Mouse (Mus musculus) lung, adult 2 months (tissue): ENCODE measurements around the gene Zfp982. TPM values are rescaled to one million over a fixed set of nuclear protein-coding genes. Genes with fewer than 3 reads are reported as not detected.
"Not testable (repeated sequence)": the region's sequence is repeated elsewhere in the genome, so short reads cannot be mapped to it uniquely, and the experiment has no call there.

Experiments
- DNase-seq: peaks from one replicate; pipeline ENCODE4 v3.0.0; 2022
- H3K4me1 ChIP-seq: fragments of 200-500 bp; 2 replicates; pipeline ENCODE4 v1.6.1; 2011; ENCODE audit warnings: low read length; ENCODE audit not compliant: control insufficient read depth, insufficient read depth
- H3K4me3 ChIP-seq: fragments of 200-500 bp; replicated peaks from 2 replicates; pipeline ENCODE3; 2011; ENCODE audit warnings: low read depth, mild to moderate bottlenecking, control low read depth, low read length; ENCODE audit errors: extremely low read depth
- CTCF ChIP-seq: fragments of 200-500 bp; IDR thresholded peaks from 2 replicates; pipeline ENCODE4 v1.5.1; 2011; ENCODE audit warnings: mild to moderate bottlenecking, low read length, control low read depth; ENCODE audit not compliant: insufficient read depth
- POLR2A ChIP-seq: fragments of 200-500 bp; IDR thresholded peaks from 2 replicates; pipeline ENCODE4 v1.6.1; 2011; ENCODE audit warnings: low read depth, mild to moderate bottlenecking, control low read depth, low read length, borderline replicate concordance; ENCODE audit errors: extremely low read depth
- WGBS: fragments of 180-500 bp; shearing (Covaris S2); methylation state at CpG from one replicate; pipeline ENCODE4 v1.1.7; 2018; 5-methylcytosine and 5-hydroxymethylcytosine counted together
- polyA plus RNA-seq: library from polyadenylated mRNA; depleted of rRNA; stranded (reverse); fragments of >200 nt; gene quantifications from 2 replicates; pipeline ENCODE4 v1.2.3, GENCODE M21; 2012; rRNA removed

Zfp982 gene
- 0.15 and 0.31 TPM in 2 replicates for polyA plus RNA-seq

DNA sequence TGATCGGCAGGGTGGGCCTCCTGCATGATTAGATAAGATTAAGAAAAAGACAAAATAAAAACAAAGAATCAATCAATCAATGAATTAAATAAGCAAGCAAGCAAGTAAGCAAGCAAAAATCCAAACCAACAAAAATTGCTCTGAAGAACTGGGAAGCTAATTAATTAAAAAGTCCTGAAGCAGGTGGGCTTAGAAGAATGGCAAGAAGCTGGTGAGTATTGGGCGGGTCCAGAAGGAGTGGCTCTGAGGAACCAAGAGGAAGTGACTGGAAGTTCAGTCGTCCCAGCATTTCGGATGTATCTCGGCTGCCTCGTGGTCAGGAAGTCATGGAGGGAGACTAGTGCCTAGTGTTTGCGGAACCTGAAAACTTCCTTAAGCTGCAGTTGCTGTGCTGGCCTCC, at the start of gene Zfp982:
Gene Zfp982 (plus strand): TSS at position 301 of the 400 bp plus-strand sequence.
- not testable (repeated sequence) for H3K4me3 ChIP-seq, H3K4me1 ChIP-seq, DNase-seq
- WGBS = 76% methylated on average over 7 of the region's 7 CpGs

DNA sequence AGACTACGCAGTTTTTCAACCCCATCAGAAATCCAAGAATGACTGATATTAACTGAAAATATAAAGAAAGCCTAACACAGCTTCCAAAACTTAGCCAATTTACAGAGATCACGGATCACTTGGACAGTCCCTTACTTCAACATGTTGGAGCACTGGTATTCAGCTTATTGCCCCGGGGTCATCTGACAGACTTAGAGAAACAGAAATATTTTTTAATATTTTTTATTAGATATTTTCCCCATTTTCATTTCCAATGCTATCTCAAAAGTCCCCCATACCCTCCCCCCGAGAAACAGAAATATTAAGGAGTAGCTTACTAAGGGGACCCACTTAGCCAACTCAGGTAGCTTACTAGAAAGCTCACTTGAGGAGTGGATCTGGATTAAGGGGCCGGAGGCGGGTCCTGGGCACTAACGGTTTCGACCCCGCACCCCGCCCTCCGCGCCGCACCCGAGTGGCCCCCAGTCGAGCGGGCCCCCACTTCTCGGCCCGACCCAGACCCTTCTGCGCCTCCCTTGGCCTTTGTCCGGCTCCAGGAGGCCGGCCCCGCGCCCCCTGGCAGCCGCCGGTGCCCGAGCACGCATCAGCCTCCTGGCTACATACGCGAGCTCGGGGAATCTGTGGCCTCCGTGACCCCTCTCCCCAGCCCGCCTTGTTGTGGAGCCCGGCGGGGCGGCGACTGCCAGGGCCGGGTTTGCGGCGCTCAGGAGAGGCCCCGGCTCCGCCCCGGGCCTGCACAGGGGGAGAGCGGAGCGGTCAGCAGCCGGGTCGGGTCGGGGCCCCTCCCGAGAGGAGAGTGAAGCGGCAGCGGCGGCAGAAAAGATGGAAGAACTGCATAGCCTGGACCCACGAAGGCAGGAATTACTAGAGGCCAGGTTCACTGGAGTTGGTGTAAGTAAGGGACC, 49.3 kb upstream of the Zfp982 start:
- 8% methylated on average over 52 of the region's 52 CpGs for WGBS
- H3K4me1 ChIP-seq = not testable (repeated sequence)
- peak; percentile 17 for DNase-seq
- peak overlapping the region; percentile 9 for H3K4me3 ChIP-seq

GRCm38 (mm10) chr4:147443554-147443927, 48.7 kb upstream of the Zfp982 start:
- 41% methylated on average over 8 of the region's 8 CpGs for WGBS
- peak; percentile 14 for DNase-seq
- H3K4me3 ChIP-seq, H3K4me1 ChIP-seq: not testable (repeated sequence)

- DNase-seq, H3K4me1 ChIP-seq: not testable (repeated sequence)
Measured at GRCm38 (mm10) chr4:147445371-147445770, 46.8 kb upstream of the Zfp982 start.

GRCm38 (mm10) chr4:147448358-147448757, 43.9 kb upstream of the Zfp982 start:
- H3K4me1 ChIP-seq = no peaks in the 10 kb centered on the region
- H3K4me3 ChIP-seq = no peak overlapping the region
- DNase-seq = no peak
- TF ChIP-seq POLR2A (no peak), CTCF (no peak)
- 59% methylated on average over 2 of the region's 2 CpGs for WGBS

More at GRCm38 (mm10) chr4:147445371-147445770, 46.8 kb upstream of the Zfp982 start:
- not testable (repeated sequence) for H3K4me3 ChIP-seq

DNA sequence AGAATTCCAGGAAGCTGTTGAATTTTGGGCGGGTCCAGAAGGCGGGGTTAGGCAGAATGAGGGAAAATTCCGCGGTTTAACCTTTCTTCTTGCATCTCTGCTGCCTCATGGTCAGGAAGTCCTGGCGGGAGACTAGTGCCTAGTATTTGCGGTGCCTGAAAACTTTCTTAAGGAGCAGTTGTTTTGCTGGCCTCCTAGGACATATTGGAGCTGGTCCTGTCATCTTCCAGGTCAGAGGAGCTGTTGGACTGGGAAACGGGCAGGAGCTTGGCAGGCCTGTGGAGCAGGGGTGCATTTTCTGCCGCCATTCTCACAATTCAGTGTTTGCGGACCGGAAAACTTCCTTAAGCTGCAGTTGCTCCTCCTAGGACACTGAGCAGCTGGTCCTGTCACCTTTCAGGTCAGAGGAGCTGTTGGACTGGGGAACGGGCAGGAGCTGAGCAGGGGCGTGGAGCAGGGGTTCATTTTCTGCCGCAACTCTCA, 43.1 kb upstream of the Zfp982 start:
- no peak for TF ChIP-seq CTCF
- TF ChIP-seq POLR2A = no peak
- DNase-seq = no peak
- 34% methylated on average over 13 of the region's 13 CpGs for WGBS
- no peaks in the 10 kb centered on the region for H3K4me1 ChIP-seq
- no peak overlapping the region for H3K4me3 ChIP-seq

- WGBS = 69% methylated on average over 2 of the region's 2 CpGs
- DNase-seq, H3K4me1 ChIP-seq, H3K4me3 ChIP-seq: not testable (repeated sequence)
Measured at GRCm38 (mm10) chr4:147449986-147450385, 42.2 kb upstream of the Zfp982 start.

GRCm38 (mm10) chr4:147467207-147467606, 25.0 kb upstream of the Zfp982 start:
- not testable (repeated sequence) for H3K4me1 ChIP-seq, H3K4me3 ChIP-seq, DNase-seq
- 91% methylated on average over 7 of the region's 7 CpGs for WGBS

DNA sequence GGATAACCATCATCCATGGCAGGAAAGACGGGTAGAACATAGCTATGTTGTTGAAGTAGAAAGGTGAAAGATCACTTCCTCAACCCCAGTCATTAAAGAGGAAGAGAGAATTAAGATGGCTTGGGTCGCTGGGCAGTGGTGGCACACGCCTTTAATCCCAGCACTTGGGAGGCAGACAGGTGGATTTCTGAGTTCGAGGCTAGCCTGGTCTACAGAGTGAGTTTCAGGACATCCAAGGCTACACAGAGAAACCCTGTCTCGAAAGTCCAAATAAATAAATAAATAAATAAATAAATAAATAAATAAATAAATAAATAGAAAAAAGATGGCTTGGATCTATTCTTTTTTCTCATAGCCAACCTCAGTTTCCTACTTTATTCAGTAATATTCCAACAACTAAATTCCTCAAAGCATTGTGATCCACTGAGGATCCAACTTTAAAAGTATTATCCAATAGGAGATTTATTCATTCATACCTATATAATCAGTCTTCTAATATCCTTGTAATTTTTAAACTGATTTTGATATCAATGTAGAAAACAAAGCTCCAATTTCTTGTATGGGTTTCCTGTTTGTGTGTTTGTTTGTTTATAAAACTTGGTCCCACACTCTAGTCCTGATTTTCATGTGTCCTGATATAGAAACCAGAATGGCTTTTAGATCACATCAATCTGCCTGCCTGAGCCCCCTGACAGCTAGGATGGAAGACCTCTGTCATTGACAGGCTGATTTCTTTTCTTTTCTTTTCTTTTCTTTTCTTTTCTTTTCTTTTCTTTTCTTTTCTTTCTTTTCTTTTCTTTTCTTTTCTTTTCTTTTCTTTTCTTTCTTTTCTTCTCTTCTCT, 6.8 kb downstream of the Zfp982 start:
- not testable (repeated sequence) for DNase-seq, H3K4me1 ChIP-seq, H3K4me3 ChIP-seq
- WGBS = 84% methylated on average over 5 of the region's 5 CpGs

DNA sequence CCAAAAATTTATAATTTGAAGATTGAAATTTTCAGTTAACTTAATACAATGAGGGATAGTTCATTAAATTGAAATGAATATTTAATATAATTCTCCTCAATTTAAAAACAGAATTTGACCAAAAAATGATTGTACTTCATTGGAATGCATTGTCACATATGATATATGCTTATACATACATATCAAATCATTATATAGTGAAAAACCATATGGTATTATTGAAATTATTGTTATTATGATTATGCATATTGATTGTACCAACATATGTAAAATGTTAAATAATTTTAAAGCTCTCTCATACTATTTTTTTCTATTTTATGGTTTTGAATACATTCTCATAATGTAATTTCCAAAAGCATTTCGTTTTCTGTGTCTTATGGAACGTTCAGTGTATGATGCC, 17.0 kb downstream of the Zfp982 start:
- Histone ChIP-seq H3K4me3 (no peak overlapping the region), H3K4me1 (no peaks in the 10 kb centered on the region)
- no peak for DNase-seq
- no peak for TF ChIP-seq POLR2A
- no peak for TF ChIP-seq CTCF
- WGBS = 72% methylated on average over 2 of the region's 2 CpGs

DNA sequence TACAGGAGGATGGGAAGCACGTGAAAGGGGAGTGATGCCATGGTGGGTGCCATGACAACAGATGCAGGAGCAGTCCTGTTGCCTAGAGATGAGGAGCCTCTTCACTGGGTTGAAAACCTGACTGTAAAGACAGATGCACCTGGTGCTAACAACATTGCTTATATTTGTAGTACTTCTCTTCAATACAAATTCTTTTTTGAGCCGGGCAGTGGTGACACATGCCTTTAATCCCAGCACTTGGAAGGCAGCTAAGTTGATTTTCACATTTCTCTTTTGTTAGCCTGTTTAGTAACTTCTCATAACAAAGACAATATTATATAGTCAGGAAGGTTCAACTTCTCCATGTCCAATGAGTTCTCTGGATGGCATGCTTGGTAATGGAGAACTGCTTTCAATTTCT, 26.8 kb downstream of the Zfp982 start:
- no peak for TF ChIP-seq CTCF
- no peak for TF ChIP-seq POLR2A
- Histone ChIP-seq H3K4me3 (no peak overlapping the region), H3K4me1 (no peaks in the 10 kb centered on the region)
- WGBS = 62% methylated on average over 2 of the region's 2 CpGs
- DNase-seq = no peak
